Mouse (Mus musculus) 3T3-L1 (cell line): ENCODE measurements at regions not wholly inside any gene's neighbourhood (a gene's known extent, or its start where the extent isn't known, plus 50 kb on each side); places are given as distances from the start of the nearest gene placed in this dataset.

Experiments used
- DNase-seq: peaks from one replicate; pipeline ENCODE4 v3.0.0-alpha.2; 2015; ENCODE audit warnings: low read depth, low spot score

GRCm38 (mm10) chr15:40388806-40389205 is 254.6 kb downstream of the 9330182O14Rik start:
- DNase-seq = no peak

DNA sequence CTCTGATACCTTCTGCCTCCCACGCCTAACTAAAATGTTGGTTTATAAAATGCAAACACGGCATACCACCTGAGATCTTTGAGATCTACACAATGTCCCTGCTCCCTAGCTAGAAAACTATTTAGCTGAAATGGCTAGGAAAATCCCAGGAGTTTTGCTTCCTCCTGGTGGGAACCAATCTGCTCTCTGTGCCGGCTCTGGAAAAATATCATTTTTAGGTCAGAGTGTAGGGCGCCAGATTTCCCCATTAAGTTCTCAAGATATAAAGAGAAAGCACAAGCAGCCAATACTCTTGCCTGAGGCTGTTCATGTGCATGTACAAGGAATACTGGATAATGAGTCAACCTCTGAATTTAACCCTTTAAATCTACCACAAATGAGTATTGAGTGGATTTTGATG is 301.0 kb downstream of the 9330182O14Rik start:
- peak; percentile 3 for DNase-seq

DNA sequence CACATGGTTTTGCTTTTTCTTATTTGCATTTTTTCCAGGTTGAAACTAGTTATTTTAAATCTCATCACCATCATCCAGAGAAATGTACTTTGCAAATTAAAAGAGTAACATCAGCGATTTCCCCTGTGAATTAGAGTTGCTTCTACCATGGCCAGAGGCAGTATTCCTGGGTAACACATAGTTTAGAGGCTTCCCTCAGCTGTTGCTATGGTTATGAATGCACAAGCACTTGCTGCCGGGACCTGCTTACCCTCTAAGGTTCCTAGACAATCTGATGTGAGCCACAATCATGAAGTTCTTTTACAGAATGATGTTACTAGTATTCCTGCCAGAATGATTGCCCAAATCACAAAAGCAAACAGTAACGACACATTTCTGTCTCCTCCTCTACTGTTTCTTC is 302.5 kb downstream of the 9330182O14Rik start:
- no peak for DNase-seq

- no peak for DNase-seq
Measured at GRCm38 (mm10) chr15:40439827-40440226, 305.7 kb downstream of the 9330182O14Rik start.

DNA sequence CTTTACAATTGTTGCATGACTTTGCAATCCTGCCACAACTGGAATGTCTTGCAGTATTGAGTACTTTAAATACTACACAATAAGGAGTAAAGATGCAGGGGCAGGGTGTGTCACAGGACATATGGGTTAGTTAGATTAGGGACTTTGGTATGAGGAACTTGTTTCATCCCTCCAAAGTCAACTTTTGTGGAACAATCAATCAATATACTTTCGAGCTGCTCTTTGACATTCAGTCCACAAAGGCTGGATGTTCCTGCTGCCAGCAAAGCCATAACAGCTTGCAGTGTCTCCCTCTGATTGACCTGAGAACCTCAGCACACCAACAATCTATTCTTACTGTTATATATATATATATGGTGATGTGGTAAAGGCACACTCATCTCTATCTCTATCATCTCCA is 314.5 kb downstream of the 9330182O14Rik start:
- no peak for DNase-seq

DNA sequence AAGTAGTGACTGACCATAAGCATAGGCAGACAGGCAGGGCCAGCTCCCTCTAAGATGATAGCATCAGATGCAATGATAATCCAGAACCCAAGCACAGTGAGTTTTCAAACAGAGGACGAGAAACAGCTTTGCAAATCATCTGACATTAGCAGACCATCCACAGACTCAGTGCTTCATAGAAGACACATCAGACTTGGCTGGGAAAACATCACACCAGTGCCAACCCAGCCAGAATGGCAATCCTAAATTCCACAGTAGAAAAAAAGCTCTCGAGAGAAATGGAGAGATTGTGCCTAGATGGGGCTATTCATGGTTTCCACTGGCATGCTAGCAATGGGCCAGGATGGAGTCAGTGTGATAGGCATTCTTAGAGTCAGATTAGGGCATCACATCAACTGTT is 319.1 kb downstream of the 9330182O14Rik start:
- DNase-seq = no peak

- peak; percentile 18 for DNase-seq
Measured at GRCm38 (mm10) chr15:40475659-40476355, 341.6 kb downstream of the 9330182O14Rik start.

DNA sequence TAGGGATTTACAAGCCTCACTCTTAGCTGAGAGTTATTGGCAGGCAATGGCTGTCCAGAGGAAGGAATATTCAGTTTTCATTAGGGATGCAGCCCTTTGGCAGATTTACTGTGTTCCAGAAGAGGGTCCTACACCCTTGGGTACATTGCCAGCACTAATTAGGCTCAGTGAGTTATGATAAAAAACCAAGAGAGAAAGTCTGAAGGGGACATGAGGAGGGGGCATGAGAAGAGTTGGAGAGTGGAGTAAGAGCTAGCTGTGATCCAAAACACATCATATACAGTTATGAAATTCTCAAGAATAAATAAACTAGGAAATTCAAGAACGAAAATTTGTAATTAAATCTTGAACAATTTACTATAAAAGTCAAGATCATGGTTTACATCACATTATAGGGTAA is 346.2 kb downstream of the 9330182O14Rik start:
- no peak for DNase-seq

DNA sequence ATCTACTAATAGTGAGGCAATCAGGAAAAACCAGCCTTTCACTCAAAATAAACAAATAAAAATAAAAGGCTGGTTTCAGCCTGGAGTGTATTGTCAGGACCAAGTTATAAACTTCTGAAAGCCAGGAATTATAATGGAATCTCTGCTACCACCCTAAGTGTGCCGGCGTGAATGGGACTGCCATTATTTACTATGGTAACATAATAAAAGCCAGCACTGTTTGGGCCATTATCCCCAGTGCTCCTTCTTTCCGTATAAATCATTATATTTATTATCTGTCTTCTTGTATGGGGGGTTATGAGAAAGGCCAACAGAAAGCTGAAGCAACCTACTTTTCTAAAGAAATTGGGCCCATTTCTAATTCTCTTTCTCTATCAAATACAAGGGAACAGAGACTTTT is 347.1 kb downstream of the 9330182O14Rik start:
- no peak for DNase-seq

- peak; percentile 2 for DNase-seq
Measured at GRCm38 (mm10) chr15:40485997-40486396, 351.8 kb downstream of the 9330182O14Rik start.

DNA sequence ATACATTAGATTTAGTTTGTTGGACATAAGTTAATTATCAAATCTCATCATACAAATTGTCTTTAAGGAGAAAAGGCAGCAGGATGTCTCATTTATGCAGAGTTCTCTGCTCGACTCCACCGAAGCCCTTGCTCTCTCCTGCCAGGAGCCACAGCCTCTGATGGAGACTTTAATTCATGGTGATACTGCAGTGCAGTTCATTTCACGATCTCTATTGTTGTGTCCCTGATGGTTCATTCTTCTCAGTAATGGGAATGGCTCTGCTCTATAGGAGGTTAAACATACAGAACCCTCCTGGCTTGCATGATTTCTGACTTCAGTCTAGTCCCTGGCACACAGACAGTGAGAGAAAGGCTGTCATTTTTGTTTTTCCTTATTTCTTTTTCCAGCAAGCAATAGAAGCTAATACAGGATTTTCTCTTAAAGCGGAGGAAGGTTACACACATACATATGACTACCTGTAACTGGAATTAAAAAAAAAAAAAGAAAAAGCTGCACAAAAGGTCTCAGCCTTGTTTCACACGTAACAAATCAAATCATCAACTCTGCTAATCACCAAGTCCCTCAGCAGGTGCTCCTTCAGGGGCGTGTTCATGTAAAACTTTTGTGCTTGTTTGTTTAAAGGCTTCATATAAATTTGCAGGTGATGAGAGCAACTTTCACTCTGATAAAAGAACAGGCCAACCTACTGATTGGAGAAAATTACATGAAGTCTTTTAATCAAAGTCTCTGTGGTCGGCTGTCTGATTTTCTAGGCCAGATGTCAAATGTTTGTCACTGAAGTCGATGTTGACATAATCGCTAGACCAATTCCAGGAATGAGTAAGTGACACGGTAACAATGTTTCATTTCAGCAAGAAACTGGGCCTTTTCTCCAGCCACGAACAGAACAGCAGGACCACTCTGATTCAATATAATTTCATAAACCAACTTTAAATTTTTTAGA is 367.3 kb downstream of the 9330182O14Rik start:
- no peak for DNase-seq

DNA sequence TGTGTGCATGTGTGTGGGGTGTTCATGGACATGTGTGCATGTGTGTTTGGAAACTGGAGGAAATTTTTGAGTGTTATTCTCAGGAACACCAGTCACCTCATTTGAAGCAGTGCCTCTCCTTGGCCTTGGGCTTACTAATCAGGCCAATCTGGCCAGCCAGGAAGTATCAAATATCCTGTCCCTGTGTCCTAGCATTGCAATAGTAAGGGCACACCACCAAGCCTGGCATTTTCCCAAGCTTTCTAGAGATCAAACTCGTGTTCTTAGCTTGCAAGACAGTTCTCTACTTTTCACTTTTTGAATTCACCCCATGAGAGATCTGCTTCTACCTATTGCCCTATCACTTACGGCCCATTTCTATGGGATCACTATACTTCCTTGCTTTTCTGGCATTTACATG is 376.7 kb downstream of the 9330182O14Rik start:
- peak; percentile 53 for DNase-seq

DNA sequence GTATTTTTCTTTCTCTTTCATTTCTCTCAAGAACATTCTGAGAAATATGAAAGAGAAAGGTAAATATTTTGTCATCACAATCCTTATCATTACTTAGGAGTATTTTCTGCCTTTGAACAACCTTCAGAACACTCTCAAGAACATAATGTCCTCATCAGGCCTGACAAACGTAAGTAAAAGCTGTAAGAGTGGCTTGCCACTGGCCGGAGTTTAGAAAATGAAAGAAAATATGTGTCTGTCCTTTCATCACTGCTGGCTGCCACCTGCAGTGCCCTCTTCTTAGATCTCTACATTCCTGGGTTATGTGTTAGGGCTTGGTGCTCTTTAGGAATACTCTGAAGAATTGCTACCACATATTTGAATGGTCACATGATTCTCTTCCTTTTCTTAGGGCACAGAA is 390.2 kb downstream of the 9330182O14Rik start:
- no peak for DNase-seq

DNA sequence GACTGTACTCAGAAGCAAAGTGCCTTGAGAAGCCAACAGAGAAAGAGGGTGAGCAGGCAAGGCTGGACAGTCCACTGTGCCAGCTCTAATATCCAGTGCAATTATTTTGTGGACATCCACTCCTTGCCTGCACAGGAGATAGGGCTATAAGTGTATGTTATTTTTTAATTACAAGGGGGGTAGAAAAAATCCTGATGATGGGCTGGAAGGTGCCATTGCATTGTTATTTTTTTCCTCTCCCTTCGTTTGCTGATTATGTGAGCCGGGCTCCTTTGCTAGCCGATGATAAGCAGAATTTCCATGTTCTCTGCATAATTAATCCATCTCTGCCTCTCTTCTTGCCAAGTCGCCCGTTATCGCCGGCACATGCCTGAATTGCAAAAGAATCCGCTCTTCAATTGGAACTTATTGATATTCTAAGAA is 399.3 kb downstream of the 9330182O14Rik start:
- no peak for DNase-seq

DNA sequence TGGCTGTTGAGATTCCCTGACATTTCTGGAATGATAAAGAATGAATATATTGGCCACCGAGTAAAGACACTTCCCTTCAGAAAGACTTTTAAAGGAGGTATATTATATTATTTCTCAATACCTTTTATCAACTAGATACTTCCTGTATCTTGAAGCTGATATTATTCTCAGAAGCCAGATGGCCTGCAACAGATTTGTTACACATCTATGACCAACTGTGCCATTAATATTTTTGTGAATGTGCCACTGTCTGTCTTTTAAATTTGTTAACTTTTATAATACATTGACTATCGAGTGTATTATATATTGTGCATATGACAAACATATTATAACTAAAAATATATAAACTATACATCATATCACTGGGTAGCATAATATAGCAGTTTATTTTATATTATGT is 427.5 kb downstream of the 9330182O14Rik start:
- DNase-seq = no peak

GRCm38 (mm10) chr15:40565716-40566115 is 431.6 kb downstream of the 9330182O14Rik start:
- DNase-seq = no peak

GRCm38 (mm10) chr15:40566481-40566880 is 432.3 kb downstream of the 9330182O14Rik start:
- DNase-seq = peak; percentile 35

DNA sequence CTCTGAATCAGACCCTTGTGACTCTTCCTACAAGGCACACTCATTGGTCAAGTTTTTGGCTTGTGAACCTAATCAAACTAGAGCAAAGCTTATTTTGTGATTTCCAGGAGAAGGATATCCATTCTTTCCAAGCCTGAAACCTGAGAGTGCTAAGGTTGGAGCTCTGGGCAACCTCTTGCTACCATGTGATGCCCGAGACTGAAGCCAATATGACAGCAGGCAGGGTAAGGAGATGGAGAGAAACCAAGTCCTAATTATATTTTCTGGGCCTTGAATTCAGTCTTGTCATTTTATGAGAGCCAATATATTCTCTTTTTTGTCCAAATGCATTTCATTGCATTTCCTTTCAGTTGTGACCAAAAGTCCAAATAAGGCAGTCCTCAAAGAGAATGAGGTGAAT is 434.5 kb downstream of the 9330182O14Rik start:
- DNase-seq = no peak
